Mouse (Mus musculus) heart, postnatal 0 days (tissue): ENCODE results near the gene Clstn3.
"Not testable (repeated sequence)": the region's sequence is repeated elsewhere in the genome, so short reads cannot be mapped to it uniquely, and the experiment has no call there.

ENCODE experiments used
- CTCF ChIP-seq: IDR thresholded peaks from 2 replicates; pipeline ENCODE4 v1.5.1; 2016; ENCODE audit warnings: antibody characterized with exemption, control low read depth, low read depth
- EP300 ChIP-seq: IDR thresholded peaks from 2 replicates; pipeline ENCODE4 v1.6.1; 2016; ENCODE audit warnings: antibody characterized with exemption, low read depth

- not testable (repeated sequence) for TF ChIP-seq CTCF, EP300
These were observed 10.9 kb upstream of the Clstn3 start for GRCm38 (mm10) chr6:124475335-124476075.
